Mouse (Mus musculus): ENCODE results near the gene Mrpl23. TPM values are rescaled to one million over a fixed set of nuclear protein-coding genes. Genes with fewer than 3 reads are reported as not detected.

The Mrpl23 gene
- polyA plus RNA-seq, 1 experiment from 2014 or later = 25.1 TPM

- peak overlapping the region; percentile 89 for H3K27ac ChIP-seq
- no peaks in the 10 kb centered on the region for H3K9me3 ChIP-seq
- WGBS = 36% methylated on average over 13 of the region's 13 CpGs
- H3K36me3 ChIP-seq = no peaks in the 10 kb centered on the region
- no peak overlapping the region for H3K4me3 ChIP-seq
- DNase-seq (ENCODE audit: low spot score) = no peak
- peaks cover 74% of the 10 kb centered on the region for H3K4me1 ChIP-seq
- no peaks in the 10 kb centered on the region for H3K27me3 ChIP-seq (ENCODE audit: insufficient read depth, poor library complexity, severe bottlenecking)
These were observed 6.9 kb upstream of the Mrpl23 start for GRCm38 (mm10) chr7:142525342-142526178.

GRCm38 (mm10) chr7:142529350-142529749 lies 3.1 kb upstream of the Mrpl23 start:
- 38% methylated on average over 10 of the region's 10 CpGs for WGBS
- no peak for DNase-seq (ENCODE audit: low spot score)
- Histone ChIP-seq H3K27me3 (ENCODE audit: insufficient read depth, poor library complexity, severe bottlenecking) (no peaks in the 10 kb centered on the region), H3K36me3 (no peaks in the 10 kb centered on the region), H3K4me3 (no peak overlapping the region), H3K27ac (peak overlapping the region; percentile 89), H3K9me3 (no peaks in the 10 kb centered on the region), H3K4me1 (peaks cover 79% of the 10 kb centered on the region)

GRCm38 (mm10) chr7:142531973-142532521 lies 439 bp upstream of the Mrpl23 start:
- DNase-seq (ENCODE audit: low spot score) = no peak
- H3K27ac ChIP-seq = peak overlapping the region; percentile 96
- H3K4me3 ChIP-seq = peak overlapping the region; percentile 66; the same call in 1 of the 2 replicates
- 74% methylated on average over 4 of the region's 4 CpGs for WGBS
- H3K36me3 ChIP-seq = peaks cover 11% of the 10 kb centered on the region
- peaks cover 67% of the 10 kb centered on the region for H3K4me1 ChIP-seq
- H3K9me3 ChIP-seq = no peaks in the 10 kb centered on the region
- no peaks in the 10 kb centered on the region for H3K27me3 ChIP-seq (ENCODE audit: insufficient read depth, poor library complexity, severe bottlenecking)

- Histone ChIP-seq H3K27ac (peak overlapping the region; percentile 96), H3K4me1 (peaks cover 69% of the 10 kb centered on the region)
- WGBS = 2% methylated on average over 44 of the region's 44 CpGs
These were observed 771 bp downstream of the Mrpl23 start for GRCm38 (mm10) chr7:142533059-142533855.

GRCm38 (mm10) chr7:142535116-142535515 lies 2.6 kb downstream of the Mrpl23 start:
- Histone ChIP-seq H3K27me3 (ENCODE audit: insufficient read depth, poor library complexity, severe bottlenecking) (no peaks in the 10 kb centered on the region), H3K27ac (peak overlapping the region; percentile 96), H3K9me3 (no peaks in the 10 kb centered on the region), H3K4me1 (peaks cover 72% of the 10 kb centered on the region), H3K36me3 (peaks cover 11% of the 10 kb centered on the region), H3K4me3 (no peak overlapping the region)
- no peak for DNase-seq (ENCODE audit: low spot score)
- 82% methylated on average over 4 of the region's 4 CpGs for WGBS

More at GRCm38 (mm10) chr7:142533059-142533855, 771 bp downstream of the Mrpl23 start:
- Histone ChIP-seq H3K4me3 (peak overlapping the region; percentile 66), H3K36me3 (peaks cover 11% of the 10 kb centered on the region), H3K27me3 (ENCODE audit: insufficient read depth, poor library complexity, severe bottlenecking) (no peaks in the 10 kb centered on the region), H3K9me3 (no peaks in the 10 kb centered on the region)
- peak; percentile 92 for DNase-seq (ENCODE audit: low spot score)

GRCm38 (mm10) chr7:142535832-142536231 lies 3.3 kb downstream of the Mrpl23 start:
- Histone ChIP-seq H3K4me3 (no peak overlapping the region), H3K4me1 (peaks cover 77% of the 10 kb centered on the region), H3K9me3 (no peaks in the 10 kb centered on the region), H3K36me3 (peaks cover 11% of the 10 kb centered on the region), H3K27ac (peak overlapping the region; percentile 96), H3K27me3 (ENCODE audit: insufficient read depth, poor library complexity, severe bottlenecking) (no peaks in the 10 kb centered on the region)
- no peak for DNase-seq (ENCODE audit: low spot score)
- 98% methylated on average over 5 of the region's 5 CpGs for WGBS

GRCm38 (mm10) chr7:142537181-142537580 lies 4.7 kb downstream of the Mrpl23 start:
- DNase-seq (ENCODE audit: low spot score) = no peak
- H3K27ac ChIP-seq = peak overlapping the region; percentile 94
- H3K4me3 ChIP-seq = no peak overlapping the region
- peaks cover 15% of the 10 kb centered on the region for H3K36me3 ChIP-seq
- no peaks in the 10 kb centered on the region for H3K27me3 ChIP-seq (ENCODE audit: insufficient read depth, poor library complexity, severe bottlenecking)
- WGBS = 52% methylated on average over 5 of the region's 5 CpGs
- no peaks in the 10 kb centered on the region for H3K9me3 ChIP-seq
- peaks cover 82% of the 10 kb centered on the region for H3K4me1 ChIP-seq

- H3K4me1 ChIP-seq = peaks cover 82% of the 10 kb centered on the region
- WGBS = 6% methylated on average over 6 of the region's 6 CpGs
- peaks cover 15% of the 10 kb centered on the region for H3K36me3 ChIP-seq
- H3K4me3 ChIP-seq = no peak overlapping the region
- H3K27ac ChIP-seq = peak overlapping the region; percentile 94
- DNase-seq (ENCODE audit: low spot score) = peak; percentile 92
- H3K27me3 ChIP-seq (ENCODE audit: insufficient read depth, poor library complexity, severe bottlenecking) = no peaks in the 10 kb centered on the region
- H3K9me3 ChIP-seq = no peaks in the 10 kb centered on the region
These were observed 5.4 kb downstream of the Mrpl23 start for GRCm38 (mm10) chr7:142537879-142538278.

- DNase-seq (ENCODE audit: low spot score) = no peak
- Histone ChIP-seq H3K36me3 (peaks cover 15% of the 10 kb centered on the region), H3K9me3 (no peaks in the 10 kb centered on the region), H3K27me3 (ENCODE audit: insufficient read depth, poor library complexity, severe bottlenecking) (no peaks in the 10 kb centered on the region), H3K4me1 (peaks cover 82% of the 10 kb centered on the region), H3K4me3 (no peak overlapping the region), H3K27ac (peak overlapping the region; percentile 94)
- 40% methylated on average over 4 of the region's 4 CpGs for WGBS
These were observed 5.8 kb downstream of the Mrpl23 start for GRCm38 (mm10) chr7:142538291-142538690.

- 30% methylated on average over 6 of the region's 6 CpGs for WGBS
- no peak overlapping the region for H3K4me3 ChIP-seq
- peak overlapping the region; percentile 94 for H3K27ac ChIP-seq
- H3K4me1 ChIP-seq = peaks cover 82% of the 10 kb centered on the region
- H3K27me3 ChIP-seq (ENCODE audit: insufficient read depth, poor library complexity, severe bottlenecking) = no peaks in the 10 kb centered on the region
- no peak for DNase-seq (ENCODE audit: low spot score)
- no peaks in the 10 kb centered on the region for H3K9me3 ChIP-seq
- H3K36me3 ChIP-seq = peaks cover 15% of the 10 kb centered on the region
These were observed 6.3 kb downstream of the Mrpl23 start for GRCm38 (mm10) chr7:142538766-142539165.

- Histone ChIP-seq H3K27me3 (ENCODE audit: insufficient read depth, poor library complexity, severe bottlenecking) (no peaks in the 10 kb centered on the region), H3K9me3 (no peaks in the 10 kb centered on the region), H3K4me1 (peaks cover 73% of the 10 kb centered on the region), H3K4me3 (no peak overlapping the region), H3K27ac (peak overlapping the region; percentile 94), H3K36me3 (peaks cover 15% of the 10 kb centered on the region)
- WGBS = 53% methylated on average over 8 of the region's 8 CpGs
- DNase-seq (ENCODE audit: low spot score) = no peak
These were observed 7.3 kb downstream of the Mrpl23 start for GRCm38 (mm10) chr7:142539828-142540227.

GRCm38 (mm10) chr7:142542771-142543303 lies 10.4 kb downstream of the Mrpl23 start:
- Histone ChIP-seq H3K9me3 (no peaks in the 10 kb centered on the region), H3K27me3 (ENCODE audit: insufficient read depth, poor library complexity, severe bottlenecking) (no peaks in the 10 kb centered on the region), H3K4me1 (peaks cover 85% of the 10 kb centered on the region), H3K27ac (peak overlapping the region; percentile 94), H3K4me3 (peak overlapping the region; percentile 33), H3K36me3 (peaks cover 4% of the 10 kb centered on the region; the same call in 1 of the 2 replicates)
- no peak for DNase-seq (ENCODE audit: low spot score)
- WGBS = 8% methylated on average over 11 of the region's 11 CpGs

Measured in heart, embryonic 10.5 days (tissue).